9 mouse cellular contexts compared by ENCODE assay signal in genomic region chr3:51121703-51122540, GRCm38 (mm10).
DNase-seq lines count a peak whose midpoint lies in the region; ATAC-seq and TF ChIP-seq lines count a peak whose summit lies in the region.
"Had no signal": no experiment of that assay in that cellular context is flagged by ENCODE, and none has a peak within 500 bp of the region (broad histone marks: within the 10 kb centered on the region; RNA-seq: fewer than 3 reads in every experiment).

No protein-coding gene starts in this region.

- no peak overlapping the region for H3K4me3 ChIP-seq in MEL (ENCODE audit: control insufficient read depth in 1 of 2, insufficient read depth in 1 of 2, low read depth in 2 of 2, low read length in 2 of 2)
- H3K4me3 ChIP-seq in forebrain, embryonic 15.5 days = no peak overlapping the region
- no peak overlapping the region for H3K4me3 ChIP-seq in hindbrain, embryonic 11.5 days (ENCODE audit: low read depth, low read length)
- no peak overlapping the region for H3K4me3 ChIP-seq in layer of hippocampus, adult 2 months
- no peak overlapping the region for H3K4me3 ChIP-seq in lung, embryonic 15.5 days
- H3K4me3 ChIP-seq: heart, embryonic 13.5 days had no signal

- peaks cover 0 to 6% of the 10 kb centered on the region in 2 experiments; a peak in 2 of 4 replicates for H3K4me1 ChIP-seq in MEL (ENCODE audit: control insufficient read depth in 1 of 2, insufficient read depth in 2 of 2, low read length in 2 of 2)
- H3K4me1 ChIP-seq in forebrain, embryonic 15.5 days = peaks cover 14% of the 10 kb centered on the region
- no peaks in the 10 kb centered on the region for H3K4me1 ChIP-seq in hindbrain, embryonic 11.5 days (replicated peaks; ENCODE audit: control insufficient read depth, insufficient read depth, low read length)
- H3K4me1 ChIP-seq in lung, embryonic 15.5 days = no peaks in the 10 kb centered on the region
- H3K4me1 ChIP-seq: heart, embryonic 13.5 days had no signal

- 17% methylated on average over 9 of the region's 9 CpGs for WGBS in forebrain, embryonic 15.5 days
- 45% methylated on average over 9 of the region's 9 CpGs for WGBS in hindbrain, embryonic 11.5 days
- 24% methylated on average over 9 of the region's 9 CpGs for WGBS in lung, embryonic 15.5 days

- no peak for TF ChIP-seq EP300 in MEL (IDR thresholded peaks at IDR 0.05; ENCODE audit: low read depth in 1 of 2, low read length in 2 of 2)

- H3K27ac ChIP-seq in MEL (ENCODE audit: control insufficient read depth, low read depth, low read length) = no peak overlapping the region
- H3K27ac ChIP-seq in forebrain, embryonic 15.5 days (replicated peaks) = peak overlapping the region; percentile 60
- H3K27ac ChIP-seq in hindbrain, embryonic 11.5 days (ENCODE audit: low read depth, low read length) = no peak overlapping the region
- peak overlapping the region; percentile 24; the same call in 1 of the 2 replicates for H3K27ac ChIP-seq in layer of hippocampus, adult 2 months
- H3K27ac ChIP-seq in lung, embryonic 15.5 days = no peak overlapping the region
- H3K27ac ChIP-seq: heart, embryonic 13.5 days had no signal

- peak; percentile 82 for TF ChIP-seq RAD21 in MEL (IDR thresholded peaks at IDR 0.05; ENCODE audit: low read depth, low read length)

- peak; percentile 68 for ATAC-seq in forebrain, embryonic 15.5 days (replicated peaks)
- peak; percentile 51 for ATAC-seq in hindbrain, embryonic 11.5 days (ENCODE audit: low FRiP score)
- ATAC-seq in lung, embryonic 15.5 days (ENCODE audit: borderline replicate concordance, extremely low read depth, low FRiP score, low TSS enrichment) = peak; percentile 52

- peak; percentile 61 to 70 (median 61) for TF ChIP-seq CTCF in MEL (IDR thresholded peaks at IDR 0.05 in 2 of 3, conservative IDR thresholded peaks at IDR 0.05 in 1 of 3; ENCODE audit: control insufficient read depth in 1 of 3, insufficient read depth in 1 of 3, low read depth in 2 of 3, low read length in 3 of 3, poor library complexity in 1 of 3, severe bottlenecking in 1 of 3)
- TF ChIP-seq CTCF in layer of hippocampus, adult 2 months (conservative IDR thresholded peaks at IDR 0.05) = peak; percentile 94

- H3K27me3 ChIP-seq in MEL (ENCODE audit: control insufficient read depth in 1 of 2, insufficient read depth in 2 of 2, low read length in 2 of 2) = no peaks in the 10 kb centered on the region
- H3K27me3 ChIP-seq in forebrain, embryonic 15.5 days = no peaks in the 10 kb centered on the region
- no peaks in the 10 kb centered on the region for H3K27me3 ChIP-seq in hindbrain, embryonic 11.5 days (ENCODE audit: control insufficient read depth, insufficient read depth, low read length)
- H3K27me3 ChIP-seq in lung, embryonic 15.5 days = no peaks in the 10 kb centered on the region
- H3K27me3 ChIP-seq: heart, embryonic 13.5 days had no signal

- H3K36me3 ChIP-seq in MEL (ENCODE audit: control insufficient read depth in 1 of 2, insufficient read depth in 2 of 2, low read length in 2 of 2) = peaks cover 0 to 3% of the 10 kb centered on the region in 2 experiments; a peak in 2 of 4 replicates
- H3K36me3 ChIP-seq in forebrain, embryonic 15.5 days = no peaks in the 10 kb centered on the region
- H3K36me3 ChIP-seq in hindbrain, embryonic 11.5 days (ENCODE audit: control insufficient read depth, insufficient read depth, low read length) = no peaks in the 10 kb centered on the region
- H3K36me3 ChIP-seq in lung, embryonic 15.5 days = no peaks in the 10 kb centered on the region
- H3K36me3 ChIP-seq: heart, embryonic 13.5 days had no signal

- no peak overlapping the region for H3K9ac ChIP-seq in MEL (ENCODE audit: control insufficient read depth, low read depth, low read length, poor library complexity, severe bottlenecking)
- H3K9ac ChIP-seq in forebrain, embryonic 15.5 days (replicated peaks) = peak overlapping the region; percentile 16; the same call in 1 of the 2 replicates
- no peak overlapping the region for H3K9ac ChIP-seq in hindbrain, embryonic 11.5 days (ENCODE audit: low read depth, low read length)
- H3K9ac ChIP-seq in lung, embryonic 15.5 days = no peak overlapping the region
- H3K9ac ChIP-seq: heart, embryonic 13.5 days had no signal

- TF ChIP-seq POLR2A in MEL (IDR thresholded peaks at IDR 0.05; ENCODE audit: control insufficient read depth in 1 of 2, insufficient read depth in 1 of 2, low read depth in 1 of 2, low read length in 2 of 2, poor library complexity in 1 of 2) = no peak

- DNase-seq in MEL (ENCODE audit: low read depth, low spot score) = peak; percentile 43
- peak; percentile 56 for DNase-seq in c-Kit-positive CD71-negative TER-119-negative erythroid progenitor cells, embryonic 14.5 days (ENCODE audit: low read depth)
- peak; percentile 87 for DNase-seq in hindbrain, embryonic 11.5 days (ENCODE audit: low spot score)
- DNase-seq in layer of hippocampus, adult 2 months (ENCODE audit: low spot score in 2 of 2) = peak; percentile 75 to 84
- peak; percentile 77 for DNase-seq in ovary, postnatal 14 days (ENCODE audit: low spot score)
- DNase-seq in urinary bladder, postnatal 36 days (ENCODE audit: low spot score in 2 of 2) = peak; percentile 59 to 64

- no peaks in the 10 kb centered on the region for H3K9me3 ChIP-seq in MEL (replicated peaks; ENCODE audit: insufficient read depth, low read length)
- no peaks in the 10 kb centered on the region for H3K9me3 ChIP-seq in forebrain, embryonic 15.5 days
- H3K9me3 ChIP-seq in hindbrain, embryonic 11.5 days (ENCODE audit: control insufficient read depth, low read length) = no peaks in the 10 kb centered on the region
- H3K9me3 ChIP-seq in lung, embryonic 15.5 days = no peaks in the 10 kb centered on the region
- H3K9me3 ChIP-seq: heart, embryonic 13.5 days had no signal

- no peaks in the 10 kb centered on the region for H3K79me2 ChIP-seq in MEL (ENCODE audit: control insufficient read depth, insufficient read depth, low read length, poor library complexity)

- H3K4me2 ChIP-seq in forebrain, embryonic 15.5 days (replicated peaks) = peak overlapping the region; percentile 11; the same call in 1 of the 2 replicates
- H3K4me2 ChIP-seq in hindbrain, embryonic 11.5 days (replicated peaks; ENCODE audit: low read depth, low read length) = no peak overlapping the region
- no peak overlapping the region for H3K4me2 ChIP-seq in lung, embryonic 15.5 days
- H3K4me2 ChIP-seq: heart, embryonic 13.5 days had no signal

TF ChIP-seq in MEL, 35 proteins besides CTCF, POLR2A, EP300 and RAD21:
- TF ChIP-seq SMC3 (IDR thresholded peaks at IDR 0.05; ENCODE audit: low read depth, low read length) = peak; percentile 68
- TF ChIP-seq ZC3H11A (IDR thresholded peaks at IDR 0.05; ENCODE audit: low read depth, low read length) = peak; percentile 57
- no peak for TF ChIP-seq CHD1 (IDR thresholded peaks at IDR 0.05; ENCODE audit: low read depth, low read length)

Comparison
In these comparisons a context has a peak if more than half of its experiments do, and no peak if none do; other contexts are left out.
1. H3K27ac ChIP-seq: peak in forebrain, embryonic 15.5 days (single experiment) and layer of hippocampus, adult 2 months (single experiment); none in MEL (single experiment), hindbrain, embryonic 11.5 days (single experiment) and lung, embryonic 15.5 days (single experiment).
2. Peak in every context shown above with its lines, with median percentiles within 50 percentile points of each other: DNase-seq and ATAC-seq.